ENCODE assay signal across 28 mouse cellular contexts in genomic region chr2:92247711-92248110, GRCm38 (mm10).
DNase-seq lines count a peak whose midpoint lies in the region; ATAC-seq lines count a peak whose summit lies in the region.
"Had no signal": no experiment of that assay in that cellular context is flagged by ENCODE, and none has a peak within 500 bp of the region (broad histone marks: within the 10 kb centered on the region; RNA-seq: fewer than 3 reads in every experiment).

No protein-coding gene starts in this region.

- no peaks in the 10 kb centered on the region for H3K4me1 ChIP-seq in hindbrain, embryonic 13.5 days (replicated peaks)
- H3K4me1 ChIP-seq: embryonic facial prominence, embryonic 13.5 days; embryonic facial prominence, embryonic 15.5 days; forebrain, embryonic 10.5 days; forebrain, embryonic 12.5 days had no signal

- DNase-seq in heart, adult 11 months = peak; percentile 25
- DNase-seq in heart, adult 9 months (ENCODE audit: low spot score in 2 of 2) = no peak
- peak; percentile 29 for DNase-seq in 3T3-L1 (ENCODE audit: low read depth, low spot score)
- peak; percentile 69 for DNase-seq in brain, adult 2 months (ENCODE audit: low read depth, low spot score)
- DNase-seq: adrenal gland, adult 8-10 months; adrenal gland, postnatal 14 days; adrenal gland, postnatal 36 days; B cell, adult 2 months; cerebellum, adult 11 months; cerebellum, adult 18-20 months; cerebellum, adult 8-10 months; cerebellum, adult 9-11 months; cerebellum, postnatal 14 days; cerebellum, postnatal 36 days; embryo, embryonic 11 days had no signal

- no peaks in the 10 kb centered on the region for H3K9me3 ChIP-seq in hindbrain, embryonic 13.5 days
- H3K9me3 ChIP-seq: embryonic facial prominence, embryonic 13.5 days; embryonic facial prominence, embryonic 15.5 days; forebrain, embryonic 10.5 days; forebrain, embryonic 12.5 days; G1E had no signal

- no peaks in the 10 kb centered on the region for H3K27me3 ChIP-seq in hindbrain, embryonic 13.5 days
- H3K27me3 ChIP-seq: CH12.LX; embryonic facial prominence, embryonic 13.5 days; embryonic facial prominence, embryonic 15.5 days; forebrain, embryonic 12.5 days; Patski had no signal

- no peak for ATAC-seq in hindbrain, embryonic 13.5 days (ENCODE audit: low FRiP score)
- ATAC-seq: activated CD4-positive, CD25-positive, alpha-beta regulatory T cell, adult 4 months; CD4-positive, CD25-positive, alpha-beta regulatory T cell, adult 4 months; forebrain, embryonic 14.5 days; forebrain, embryonic 16.5 days; Patski had no signal

- H3K27ac ChIP-seq in hindbrain, embryonic 13.5 days = no peak overlapping the region
- H3K27ac ChIP-seq: embryonic facial prominence, embryonic 13.5 days; embryonic facial prominence, embryonic 15.5 days; forebrain, embryonic 10.5 days; forebrain, embryonic 12.5 days had no signal

- 98% methylated on average over 2 of the region's 2 CpGs for WGBS in hindbrain, embryonic 13.5 days

- H3K4me2 ChIP-seq in hindbrain, embryonic 13.5 days = no peak overlapping the region
- H3K4me2 ChIP-seq: embryonic facial prominence, embryonic 13.5 days; embryonic facial prominence, embryonic 15.5 days; forebrain, embryonic 12.5 days had no signal

- no peak overlapping the region for H3K9ac ChIP-seq in hindbrain, embryonic 13.5 days
- H3K9ac ChIP-seq: embryonic facial prominence, embryonic 13.5 days; embryonic facial prominence, embryonic 15.5 days; forebrain, embryonic 12.5 days had no signal

- H3K36me3 ChIP-seq in hindbrain, embryonic 13.5 days = peaks cover 23% of the 10 kb centered on the region

- no peak overlapping the region for H3K4me3 ChIP-seq in hindbrain, embryonic 13.5 days
- H3K4me3 ChIP-seq: embryonic facial prominence, embryonic 13.5 days; embryonic facial prominence, embryonic 15.5 days; erythroblast, embryonic 14.5 days; forebrain, embryonic 10.5 days; forebrain, embryonic 12.5 days had no signal

Comparison
In these comparisons a context has a peak if more than half of its experiments do, and no peak if none do; other contexts are left out.
1. DNase-seq: peak in heart, adult 11 months (single experiment), 3T3-L1 (single experiment) and brain, adult 2 months (single experiment); none in heart, adult 9 months (0 of 2).